Mouse (Mus musculus) midbrain, embryonic 11.5 days (tissue): ENCODE measurements around the gene Brd4. TPM values are rescaled to one million over a fixed set of nuclear protein-coding genes. Genes with fewer than 3 reads are reported as not detected.
"Not testable (repeated sequence)": the region's sequence is repeated elsewhere in the genome, so short reads cannot be mapped to it uniquely, and the experiment has no call there.

Source experiments
- ATAC-seq: fragments of 200-750 bp; cut with Nextera tagmentation; 2 replicates; pipeline ENCODE4 v1.8.0; 2017; ENCODE audit warnings: moderate TSS enrichment, moderate library complexity; ENCODE audit not compliant: low FRiP score
- DNase-seq: peaks from one replicate; pipeline ENCODE4 v3.0.0; 2015; ENCODE audit warnings: low spot score; ENCODE audit errors: missing footprints
- H3K27ac ChIP-seq: fragments of 300-500 bp; sonication (generic); 2 replicates; pipeline ENCODE4 v1.5.1; 2014; ENCODE audit warnings: low read depth, low read length
- H3K27me3 ChIP-seq: fragments of 300-500 bp; sonication (generic); 2 replicates; pipeline ENCODE4 v1.6.1; 2014; ENCODE audit warnings: mild to moderate bottlenecking, low read length, moderate library complexity, mixed read lengths; ENCODE audit not compliant: control insufficient read depth, insufficient read depth
- H3K36me3 ChIP-seq: fragments of 300-500 bp; sonication (generic); 2 replicates; pipeline ENCODE4 v1.6.1; 2014; ENCODE audit warnings: mild to moderate bottlenecking, low read length, moderate library complexity, mixed read lengths; ENCODE audit not compliant: control insufficient read depth, insufficient read depth
- H3K4me1 ChIP-seq: fragments of 300-500 bp; sonication (generic); 2 replicates; pipeline ENCODE4 v1.6.1; 2014; ENCODE audit warnings: low read length; ENCODE audit not compliant: control insufficient read depth, insufficient read depth
- H3K4me2 ChIP-seq: fragments of 300-500 bp; sonication (generic); 2 replicates; pipeline ENCODE4 v1.6.1; 2014; ENCODE audit warnings: mild to moderate bottlenecking, moderate library complexity
- H3K4me3 ChIP-seq: fragments of 300-500 bp; sonication (generic); 2 replicates; pipeline ENCODE4 v1.5.1; 2014; ENCODE audit warnings: low read depth, low read length
- H3K9ac ChIP-seq: fragments of 300-500 bp; sonication (generic); 2 replicates; pipeline ENCODE4 v1.6.1; 2014; ENCODE audit warnings: low read length
- H3K9me3 ChIP-seq: fragments of 300-500 bp; sonication (generic); 2 replicates; pipeline ENCODE4 v1.6.1; 2016; ENCODE audit warnings: low read length; ENCODE audit not compliant: control insufficient read depth
- WGBS: fragments of 180-500 bp; shearing (Covaris S2); extraction: QIAGEN DNeasy Blood & Tissue Kit; methylation state at CpG from one replicate; pipeline ENCODE4 v1.1.7; 2014; 5-methylcytosine and 5-hydroxymethylcytosine counted together
- polyA plus RNA-seq: library from polyadenylated mRNA; unstranded; fragments of >200 nt; fragmentation: Nextera tagmentation; extraction: Ambion mirVana; gene quantifications from 2 replicates; pipeline ENCODE4 v1.2.1, GENCODE M21; 2014

Brd4 gene
- polyA plus RNA-seq, 1 experiment from 2014 or later = 97.9 TPM

GRCm38 (mm10) chr17:32233174-32233573 lies 51.3 kb downstream of the Brd4 start:
- no peak overlapping the region for H3K4me3 ChIP-seq
- H3K9ac ChIP-seq = no peak overlapping the region
- H3K27ac ChIP-seq = no peak overlapping the region
- DNase-seq (no peak), ATAC-seq (no peak)
- H3K4me2 ChIP-seq = no peak overlapping the region
- no peaks in the 10 kb centered on the region for H3K27me3 ChIP-seq
- no peaks in the 10 kb centered on the region for H3K9me3 ChIP-seq
- peaks cover 3% of the 10 kb centered on the region; the same call in 1 of the 2 replicates for H3K36me3 ChIP-seq
- H3K4me1 ChIP-seq = peaks cover 3% of the 10 kb centered on the region; the same call in 1 of the 2 replicates

DNA sequence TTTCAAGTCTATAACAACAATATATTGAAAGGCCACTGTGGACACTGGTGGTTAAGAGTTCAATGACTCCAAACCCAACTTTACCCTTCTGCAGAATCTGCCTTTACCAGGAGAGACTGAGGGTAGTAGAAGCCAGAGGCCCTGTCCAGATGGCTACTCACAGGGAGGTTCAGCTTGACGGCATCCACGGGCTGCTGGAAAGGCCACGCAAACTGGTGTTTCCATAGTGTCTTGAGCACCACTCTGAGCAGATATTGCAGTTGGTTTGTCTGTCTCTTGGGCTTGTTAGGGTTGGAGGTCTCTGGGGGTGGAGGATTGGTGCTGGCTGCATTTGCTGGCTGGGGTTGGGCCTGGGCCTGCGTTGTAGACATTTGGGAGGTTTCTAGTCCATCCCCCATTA lies 55.3 kb downstream of the Brd4 start:
- Histone ChIP-seq H3K9me3 (no peaks in the 10 kb centered on the region), H3K9ac (no peak overlapping the region), H3K4me2 (no peak overlapping the region), H3K27me3 (no peaks in the 10 kb centered on the region), H3K36me3 (peaks cover 9% of the 10 kb centered on the region; the same call in 1 of the 2 replicates), H3K4me1 (no peaks in the 10 kb centered on the region), H3K27ac (no peak overlapping the region), H3K4me3 (no peak overlapping the region)
- ATAC-seq (no peak), DNase-seq (no peak)
- 98% methylated on average over 4 of the region's 4 CpGs for WGBS

DNA sequence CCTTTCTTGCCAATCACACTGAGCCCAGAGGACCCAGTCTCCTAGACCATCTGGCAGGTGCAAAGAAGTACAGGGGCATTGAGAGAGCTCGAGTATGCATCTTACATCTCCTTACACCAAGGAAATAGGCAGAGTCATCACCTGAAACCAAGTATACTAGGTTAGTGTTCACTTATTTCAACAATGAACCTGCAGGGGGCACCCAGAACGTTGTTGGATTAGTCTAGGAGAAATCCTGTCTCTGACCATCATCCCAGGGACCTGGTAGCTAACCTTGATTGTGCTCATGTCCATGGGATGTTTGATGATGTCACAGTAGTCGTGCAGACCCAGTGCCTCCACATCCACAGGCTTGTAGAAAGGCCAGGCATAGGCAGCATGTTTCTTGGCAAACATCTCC lies 63.6 kb downstream of the Brd4 start:
- no peaks in the 10 kb centered on the region for H3K9me3 ChIP-seq
- DNase-seq (no peak), ATAC-seq (no peak)
- no peaks in the 10 kb centered on the region for H3K27me3 ChIP-seq
- H3K9ac ChIP-seq = no peak overlapping the region
- H3K27ac ChIP-seq = no peak overlapping the region
- no peaks in the 10 kb centered on the region for H3K4me1 ChIP-seq
- no peak overlapping the region for H3K4me3 ChIP-seq
- peaks cover 31% of the 10 kb centered on the region for H3K36me3 ChIP-seq
- H3K4me2 ChIP-seq = no peak overlapping the region
- 72% methylated on average over 3 of the region's 3 CpGs for WGBS

- DNase-seq, H3K4me2 ChIP-seq, ATAC-seq, H3K27ac ChIP-seq, H3K27me3 ChIP-seq, H3K4me3 ChIP-seq, H3K4me1 ChIP-seq, H3K9me3 ChIP-seq, H3K9ac ChIP-seq: not testable (repeated sequence)
- WGBS = 74% methylated on average over 4 of the region's 4 CpGs
- H3K36me3 ChIP-seq = peaks cover 27% of the 10 kb centered on the region
Observed at GRCm38 (mm10) chr17:32215587-32215986, 68.9 kb downstream of the Brd4 start.

GRCm38 (mm10) chr17:32211554-32211953 lies 73.0 kb downstream of the Brd4 start:
- peaks cover 27% of the 10 kb centered on the region; the same call in 1 of the 2 replicates for H3K36me3 ChIP-seq
- not testable (repeated sequence) for DNase-seq, H3K27ac ChIP-seq, H3K4me3 ChIP-seq, H3K9me3 ChIP-seq, H3K27me3 ChIP-seq, H3K4me2 ChIP-seq, H3K4me1 ChIP-seq, ATAC-seq, H3K9ac ChIP-seq
- WGBS = 91% methylated on average over 6 of the region's 6 CpGs

DNA sequence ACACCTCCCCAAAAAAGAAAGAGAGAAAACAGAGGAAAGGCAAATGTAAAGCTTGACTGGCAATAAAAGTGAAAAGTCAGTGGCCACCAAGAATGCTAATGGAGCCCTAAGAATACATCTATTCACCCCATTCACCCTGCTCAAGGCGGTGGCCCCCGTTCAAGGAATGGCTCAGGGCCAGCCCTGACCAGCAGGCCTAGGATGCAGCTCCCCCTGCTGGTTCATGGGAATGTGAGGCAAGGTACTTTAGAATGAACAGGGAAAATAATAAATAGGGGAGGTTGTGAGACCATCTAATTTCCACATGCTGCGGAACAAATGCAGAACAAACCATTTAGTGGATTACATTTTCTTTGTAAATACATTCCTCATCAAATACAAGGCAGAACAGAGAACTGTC lies 74.8 kb downstream of the Brd4 start:
- ATAC-seq (peak; percentile 72; the same call in 1 of the 2 replicates), DNase-seq (peak; percentile 92)
- Histone ChIP-seq H3K9ac (no peak overlapping the region), H3K36me3 (peaks cover 29% of the 10 kb centered on the region), H3K27ac (no peak overlapping the region), H3K9me3 (no peaks in the 10 kb centered on the region), H3K4me1 (no peaks in the 10 kb centered on the region), H3K4me3 (no peak overlapping the region), H3K4me2 (no peak overlapping the region), H3K27me3 (no peaks in the 10 kb centered on the region)
- 52% methylated on average over 3 of the region's 3 CpGs for WGBS

GRCm38 (mm10) chr17:32209144-32209543 lies 75.4 kb downstream of the Brd4 start:
- no peak for ATAC-seq
- WGBS = 84% methylated on average over 6 of the region's 6 CpGs
- Histone ChIP-seq H3K36me3 (peaks cover 34% of the 10 kb centered on the region), H3K4me1 (no peaks in the 10 kb centered on the region), H3K27ac (no peak overlapping the region), H3K27me3 (no peaks in the 10 kb centered on the region), H3K4me2 (no peak overlapping the region), H3K9ac (no peak overlapping the region), H3K9me3 (no peaks in the 10 kb centered on the region), H3K4me3 (no peak overlapping the region)
- no peak for DNase-seq

- no peaks in the 10 kb centered on the region for H3K4me1 ChIP-seq
- no peak overlapping the region for H3K27ac ChIP-seq
- H3K4me3 ChIP-seq = no peak overlapping the region
- no peak overlapping the region for H3K9ac ChIP-seq
- H3K27me3 ChIP-seq = no peaks in the 10 kb centered on the region
- WGBS = 86% methylated on average over 5 of the region's 5 CpGs
- H3K4me2 ChIP-seq = no peak overlapping the region
- peaks cover 36% of the 10 kb centered on the region for H3K36me3 ChIP-seq
- no peak for DNase-seq
- no peak for ATAC-seq
- H3K9me3 ChIP-seq = no peaks in the 10 kb centered on the region
Observed at GRCm38 (mm10) chr17:32207586-32208245, 76.8 kb downstream of the Brd4 start.

DNA sequence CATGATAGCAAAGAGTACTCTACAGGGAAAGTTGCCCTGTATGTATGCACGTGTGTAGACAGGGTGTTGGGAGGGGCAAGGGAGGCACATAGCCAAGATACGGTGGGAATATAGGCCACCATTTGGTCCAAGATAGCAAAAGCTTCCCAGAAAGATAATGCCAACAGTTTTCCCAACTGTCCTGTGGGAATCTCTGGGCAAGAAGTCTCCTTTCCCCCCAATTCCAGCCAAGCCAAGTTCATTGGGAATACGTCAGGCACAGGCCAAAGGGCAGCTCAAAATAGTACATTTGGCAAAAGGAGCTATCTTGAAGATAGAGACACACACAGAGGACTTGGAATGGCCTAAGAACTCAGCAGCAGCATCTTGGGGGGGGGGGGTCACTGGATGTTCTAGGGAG lies 79.2 kb downstream of the Brd4 start:
- Histone ChIP-seq H3K4me2 (no peak overlapping the region), H3K36me3 (peaks cover 39% of the 10 kb centered on the region), H3K9ac (no peak overlapping the region), H3K27ac (no peak overlapping the region), H3K9me3 (no peaks in the 10 kb centered on the region), H3K27me3 (no peaks in the 10 kb centered on the region), H3K4me3 (no peak overlapping the region), H3K4me1 (no peaks in the 10 kb centered on the region)
- DNase-seq = no peak
- no peak for ATAC-seq
- 97% methylated on average over 3 of the region's 3 CpGs for WGBS
